Mouse (Mus musculus) bone marrow macrophage, adult 2 months (primary cell): Measurements from ENCODE around the gene Polr2a.

Source experiments
- CTCF ChIP-seq: IDR thresholded peaks from 2 replicates; pipeline ENCODE4 v1.5.1; 2012; ENCODE audit warnings: low read depth, mild to moderate bottlenecking, low read length, moderate library complexity
- POLR2A ChIP-seq: IDR thresholded peaks from 2 replicates; pipeline ENCODE4 v1.6.1; 2012; ENCODE audit warnings: mild to moderate bottlenecking, low read depth, low read length, borderline replicate concordance

- TF ChIP-seq CTCF (no peak), POLR2A (no peak)
Measured at GRCm38 (mm10) chr11:69695046-69695360, 63.4 kb downstream of the Polr2a start.
